Comparison of ENCODE assay signal across 7 mouse cellular contexts in the genomic region with DNA sequence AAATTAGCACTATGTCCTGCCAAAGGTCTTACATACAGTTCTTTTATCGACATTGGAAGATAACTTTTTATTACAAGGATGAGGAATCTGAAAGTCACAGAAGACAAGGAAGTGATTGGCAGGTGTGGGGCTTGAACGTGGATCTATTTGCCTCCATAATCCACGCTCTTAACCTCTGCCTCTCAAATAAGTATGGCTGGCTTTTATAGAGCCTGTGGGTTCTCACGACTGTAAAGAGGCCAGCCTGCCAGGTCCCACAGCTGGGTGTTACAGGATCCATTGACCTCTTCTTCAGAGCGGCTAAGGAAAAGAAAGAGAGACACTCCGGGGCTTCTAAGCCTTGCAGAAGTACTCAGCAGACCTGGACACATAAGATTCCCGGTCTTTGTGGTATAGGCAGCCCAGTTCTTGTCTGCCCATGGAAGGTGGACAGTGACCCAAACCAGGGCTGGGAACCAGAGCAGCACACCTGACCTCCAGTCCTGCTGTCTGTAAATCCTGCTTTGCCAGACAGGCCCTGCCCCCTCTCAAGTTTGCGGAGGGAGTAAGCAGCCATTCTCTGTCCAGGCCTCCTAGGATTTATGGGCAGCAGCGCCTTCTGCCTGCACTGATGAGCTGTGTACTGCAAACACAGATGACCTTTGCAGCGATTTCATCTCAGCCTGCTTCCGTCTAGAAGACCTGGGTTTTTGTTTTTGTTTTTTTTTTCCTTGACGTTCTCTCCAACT.
DNase-seq lines count a peak whose midpoint lies in the region; ATAC-seq lines count a peak whose summit lies in the region.

No protein-coding gene starts in this region.

- H3K4me2 ChIP-seq in heart, embryonic 16.5 days (ENCODE audit: low read depth, low read length), result no peak overlapping the region
- peak overlapping the region; percentile 11; the same call in 1 of the 2 replicates for H3K4me2 ChIP-seq in limb, embryonic 11.5 days (ENCODE audit: low read depth, severe bottlenecking)

- no peaks in the 10 kb centered on the region for H3K9me3 ChIP-seq in heart, embryonic 16.5 days (replicated peaks; ENCODE audit: control insufficient read depth, low read length)
- no peaks in the 10 kb centered on the region for H3K9me3 ChIP-seq in limb, embryonic 11.5 days (ENCODE audit: control insufficient read depth, low read length)

- peak; percentile 43; the same call in 1 of the 2 replicates for ATAC-seq in heart, embryonic 16.5 days (replicated peaks; ENCODE audit: extremely low read depth, insufficient read depth, low FRiP score)
- ATAC-seq in limb, embryonic 11.5 days (ENCODE audit: insufficient number of reproducible peaks, low FRiP score, low TSS enrichment, low read depth), result peak; percentile 63
- no peak for ATAC-seq in erythroblast, adult 5-6 weeks (replicated peaks; ENCODE audit: low FRiP score, poor library complexity, severe bottlenecking)
- no peak for ATAC-seq in CD4-positive, CD25-positive, alpha-beta regulatory T cell, adult 4 months

- no peaks in the 10 kb centered on the region for H3K27me3 ChIP-seq in heart, embryonic 16.5 days (ENCODE audit: control insufficient read depth, insufficient read depth, low read length)
- H3K27me3 ChIP-seq in limb, embryonic 11.5 days (ENCODE audit: control insufficient read depth, insufficient read depth, low read length), result no peaks in the 10 kb centered on the region

- DNase-seq in adrenal gland, adult (ENCODE audit: inconsistent age in 2 of 2, low spot score in 1 of 2), result peak; percentile 64 to 83
- DNase-seq in adrenal gland, postnatal 10 days, result peak; percentile 57
- peak; percentile 70 for DNase-seq in limb, embryonic 11.5 days (ENCODE audit: low spot score)
- DNase-seq in retina, postnatal 1 day, result peak; percentile 44

- WGBS in heart, embryonic 16.5 days, result 35% methylated on average over 12 of the region's 12 CpGs
- 20% methylated on average over 12 of the region's 12 CpGs for WGBS in limb, embryonic 11.5 days

- H3K36me3 ChIP-seq in heart, embryonic 16.5 days (ENCODE audit: control insufficient read depth, insufficient read depth), result no peaks in the 10 kb centered on the region
- H3K36me3 ChIP-seq in limb, embryonic 11.5 days (ENCODE audit: control insufficient read depth, insufficient read depth, low read length), result no peaks in the 10 kb centered on the region

- H3K27ac ChIP-seq in heart, embryonic 16.5 days (ENCODE audit: low read length), result no peak overlapping the region
- peak overlapping the region; percentile 77 for H3K27ac ChIP-seq in limb, embryonic 11.5 days (replicated peaks; ENCODE audit: low read depth, low read length)

- H3K9ac ChIP-seq in heart, embryonic 16.5 days (ENCODE audit: low read length), result no peak overlapping the region
- no peak overlapping the region for H3K9ac ChIP-seq in limb, embryonic 11.5 days (ENCODE audit: low read length)

- H3K4me3 ChIP-seq in heart, embryonic 16.5 days (ENCODE audit: low read length), result no peak overlapping the region
- no peak overlapping the region for H3K4me3 ChIP-seq in limb, embryonic 11.5 days (ENCODE audit: low read depth, low read length)

- H3K4me1 ChIP-seq in heart, embryonic 16.5 days (ENCODE audit: control insufficient read depth, insufficient read depth, low read length), result peaks cover 37% of the 10 kb centered on the region
- H3K4me1 ChIP-seq in limb, embryonic 11.5 days (ENCODE audit: control insufficient read depth, insufficient read depth, low read length), result peaks cover 44% of the 10 kb centered on the region

Comparison
In these comparisons a context has a peak if more than half of its experiments do, and no peak if none do; other contexts are left out.
1. ATAC-seq: peak in heart, embryonic 16.5 days (single experiment) and limb, embryonic 11.5 days (single experiment); none in erythroblast, adult 5-6 weeks (single experiment) and CD4-positive, CD25-positive, alpha-beta regulatory T cell, adult 4 months (single experiment).
2. Peak in every context shown above with its lines, with median percentiles within 50 percentile points of each other: DNase-seq.